22 mouse cellular contexts compared by ENCODE assay signal in the genomic region with DNA sequence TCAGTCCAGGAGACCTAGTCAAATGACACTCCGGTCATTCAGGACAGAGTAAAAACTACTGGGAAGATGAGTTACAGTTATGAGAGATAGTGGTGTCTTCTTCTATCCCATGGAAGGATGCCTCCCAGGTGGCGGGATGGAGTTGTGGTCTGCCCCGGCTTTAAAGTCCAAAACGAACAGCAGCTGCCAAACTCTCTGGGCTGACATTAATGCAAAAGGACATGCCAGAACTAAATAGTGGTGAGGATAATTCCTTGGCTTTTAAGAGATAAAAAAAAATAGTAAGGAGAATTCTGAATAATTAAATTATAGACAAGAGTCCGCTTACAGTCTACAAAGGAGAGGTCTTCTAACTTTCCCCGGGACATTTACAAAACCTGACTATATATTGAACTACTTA.
"Had no signal": no experiment of that assay in that cellular context is flagged by ENCODE, and none has a peak within 500 bp of the region (broad histone marks: within the 10 kb centered on the region; RNA-seq: fewer than 3 reads in every experiment).

No protein-coding gene starts in this region.

- ATAC-seq: hindbrain, embryonic 16.5 days; inflammation-experienced regulatory T-cells, adult 6 months; intestine, embryonic 15.5 days; intestine, postnatal 0 days had no signal

- H3K9ac ChIP-seq: heart, embryonic 12.5 days; hindbrain, embryonic 12.5 days; hindbrain, embryonic 14.5 days; intestine, embryonic 15.5 days; limb, embryonic 12.5 days had no signal

- H3K27me3 ChIP-seq: heart, embryonic 12.5 days; hindbrain, embryonic 12.5 days; intestine, embryonic 15.5 days had no signal

- DNase-seq: gastrocnemius, adult 2 months; gastrocnemius, postnatal 10 days; gastrocnemius, postnatal 25 days; heart, adult 18-20 months; heart, postnatal 10 days; heart, postnatal 4 days; kidney, adult 18-20 months; kidney, adult 8-10 months; kidney, postnatal 25 days had no signal

- H3K27ac ChIP-seq: gastrocnemius, adult 2 months; heart, embryonic 10.5 days; hindbrain, embryonic 10.5 days; hindbrain, embryonic 12.5 days; hindbrain, embryonic 14.5 days; intestine, embryonic 15.5 days; left cerebral cortex, adult 2 months; limb, embryonic 12.5 days had no signal

- H3K36me3 ChIP-seq: heart, embryonic 10.5 days; heart, embryonic 12.5 days; hindbrain, embryonic 10.5 days; hindbrain, embryonic 12.5 days; intestine, embryonic 15.5 days; limb, embryonic 10.5 days; limb, embryonic 12.5 days had no signal

- H3K4me3 ChIP-seq: gastrocnemius, adult 2 months; heart, embryonic 10.5 days; heart, embryonic 12.5 days; hindbrain, embryonic 10.5 days; hindbrain, embryonic 12.5 days; intestine, embryonic 15.5 days; layer of hippocampus, adult 2 months; left cerebral cortex, adult 2 months; limb, embryonic 10.5 days; limb, embryonic 12.5 days had no signal

- H3K9me3 ChIP-seq: heart, embryonic 10.5 days; heart, embryonic 12.5 days; hindbrain, embryonic 10.5 days; hindbrain, embryonic 12.5 days; intestine, embryonic 15.5 days; limb, embryonic 10.5 days; limb, embryonic 12.5 days had no signal

- H3K4me2 ChIP-seq: heart, embryonic 12.5 days; hindbrain, embryonic 12.5 days; hindbrain, embryonic 14.5 days; intestine, embryonic 15.5 days; limb, embryonic 12.5 days had no signal
